Mouse (Mus musculus): ENCODE measurements around the gene Crybb2.

Crybb2 gene

GRCm38 (mm10) chr5:113090077-113090690 lies 20.3 kb upstream of the Crybb2 start:
- DNase-seq (ENCODE audit: low spot score): no peak

- no peak for DNase-seq (ENCODE audit: low spot score)
Measured at GRCm38 (mm10) chr5:113087465-113087864, 17.5 kb upstream of the Crybb2 start.

GRCm38 (mm10) chr5:113086990-113087389 lies 17.1 kb upstream of the Crybb2 start:
- no peak for DNase-seq (ENCODE audit: low spot score)

DNA sequence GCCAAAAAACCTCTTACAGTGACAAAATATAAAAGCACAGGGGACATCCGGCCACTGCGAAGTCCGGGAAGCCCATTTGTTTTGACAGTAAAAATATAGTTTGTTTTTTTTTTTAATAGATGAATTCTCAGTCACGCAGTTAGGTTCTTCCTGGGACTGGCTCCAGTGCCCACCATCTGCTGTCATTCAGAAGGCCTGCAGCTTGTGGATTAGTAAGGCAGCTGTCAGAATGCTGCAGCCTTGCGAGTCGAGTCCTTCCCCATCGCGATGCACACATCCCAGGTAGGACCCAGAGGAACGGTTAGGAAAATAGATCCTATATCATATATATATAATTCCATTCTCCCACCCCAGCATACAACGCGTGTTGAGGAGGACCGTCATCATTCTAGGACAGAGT lies 16.5 kb upstream of the Crybb2 start:
- DNase-seq (ENCODE audit: low spot score): no peak

- no peak for DNase-seq (ENCODE audit: low spot score)
Measured at GRCm38 (mm10) chr5:113085931-113086330, 16.0 kb upstream of the Crybb2 start.

- DNase-seq (ENCODE audit: low spot score): no peak
Measured at GRCm38 (mm10) chr5:113084309-113084708, 14.4 kb upstream of the Crybb2 start.

DNA sequence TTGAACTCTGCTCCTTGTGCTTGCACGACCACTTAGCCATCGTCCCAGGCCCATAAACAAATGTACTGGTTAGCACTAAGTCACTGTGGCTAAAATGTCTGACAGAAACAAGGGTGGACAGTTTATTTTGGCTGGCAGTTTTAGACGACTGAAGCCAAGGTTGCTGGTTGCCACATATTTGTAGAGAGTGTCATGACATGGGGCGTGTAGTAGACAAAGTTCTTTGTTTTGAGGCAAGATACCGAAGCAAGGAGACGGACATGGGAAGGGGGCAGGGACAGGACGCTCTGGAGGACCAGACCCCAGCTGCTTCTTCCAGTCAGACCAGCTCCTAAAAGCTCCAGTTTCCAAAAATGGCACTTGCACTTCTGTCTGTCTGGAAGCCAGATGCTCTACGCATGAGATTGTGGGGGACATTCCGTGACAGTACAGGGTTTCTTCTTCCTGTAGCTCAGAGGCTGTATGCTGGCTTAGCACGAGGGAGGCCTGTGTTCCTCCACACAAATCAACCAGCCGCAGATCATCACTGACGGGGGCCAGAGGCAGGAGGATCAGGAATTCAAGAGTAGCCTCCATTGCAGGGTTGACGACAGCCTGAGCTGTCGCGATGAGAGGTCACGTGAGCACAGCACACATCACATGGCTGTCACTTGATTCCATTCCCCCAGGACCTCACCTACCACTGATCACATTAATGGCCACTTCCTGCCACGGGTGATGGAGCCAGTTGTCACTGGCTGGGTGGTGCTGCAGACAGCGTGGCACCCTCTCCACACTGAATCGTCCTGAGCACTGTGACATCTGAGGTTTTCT lies 12.6 kb upstream of the Crybb2 start:
- no peak for DNase-seq (ENCODE audit: low spot score)

DNA sequence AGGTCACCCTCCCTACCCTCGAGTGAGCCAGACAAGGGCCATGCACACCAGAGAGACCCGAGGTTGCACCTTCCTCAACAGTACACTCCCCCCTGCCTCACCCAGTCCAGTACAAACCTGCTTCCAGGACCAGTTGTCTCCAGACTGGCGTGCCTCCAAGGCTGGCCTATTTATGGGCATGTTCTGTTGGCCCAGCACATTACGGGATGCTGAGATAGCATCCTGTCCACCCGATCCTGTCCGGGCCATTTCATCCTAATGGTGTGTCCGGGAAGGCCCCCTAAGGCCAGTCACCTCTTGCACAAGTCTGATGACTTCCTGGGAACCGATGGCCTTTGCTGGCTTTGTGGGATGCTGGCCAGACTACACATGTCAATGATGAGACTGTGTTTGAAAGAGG lies 11.5 kb upstream of the Crybb2 start, which contains the start of gene Crybb3:
Gene Crybb3, minus strand, starts transcription at position 146 of the 400 bp plus-strand sequence.
- DNase-seq (ENCODE audit: low spot score): no peak

GRCm38 (mm10) chr5:113081020-113081419 lies 11.1 kb upstream of the Crybb2 start:
- DNase-seq (ENCODE audit: low spot score): no peak

DNA sequence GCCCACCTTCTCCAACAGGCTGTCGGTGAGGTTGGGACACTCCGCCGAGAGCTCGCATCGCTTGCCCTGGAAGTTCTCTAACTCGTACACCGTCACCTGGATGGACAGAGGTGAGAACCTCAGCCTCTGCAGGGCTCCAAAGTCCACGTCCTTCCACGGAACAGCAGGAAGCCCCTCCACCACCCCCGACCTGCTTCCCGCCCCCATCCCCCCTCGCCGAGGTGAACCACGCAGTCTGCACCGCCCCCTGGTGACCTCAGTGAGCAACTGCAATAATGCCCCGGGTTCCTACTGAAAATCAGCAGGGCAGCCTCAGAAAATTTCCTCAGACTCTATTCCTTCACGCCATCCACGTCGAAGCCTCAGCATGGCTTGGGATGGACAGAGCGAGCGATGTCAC lies 9.9 kb upstream of the Crybb2 start:
- DNase-seq (ENCODE audit: low spot score): no peak

DNA sequence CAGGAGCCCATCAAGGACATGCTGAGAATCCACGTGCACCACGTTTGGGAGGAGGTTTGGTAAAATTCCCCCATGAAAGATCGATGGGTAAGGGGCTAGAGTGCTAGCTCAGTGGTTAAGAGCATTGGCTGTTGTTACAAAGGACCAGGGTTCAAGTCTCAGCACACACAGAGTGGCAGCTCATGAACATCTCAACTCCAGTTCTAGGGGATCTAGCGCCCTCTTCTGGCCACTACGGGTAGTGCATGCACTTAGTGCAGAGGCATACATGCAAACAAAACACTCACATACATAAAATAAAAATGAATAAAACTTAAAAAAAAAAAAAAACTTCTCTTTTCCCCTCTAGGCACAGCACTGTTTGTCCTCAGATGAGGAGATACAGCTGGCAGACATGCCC lies 8.8 kb upstream of the Crybb2 start:
- no peak for DNase-seq (ENCODE audit: low spot score)

DNA sequence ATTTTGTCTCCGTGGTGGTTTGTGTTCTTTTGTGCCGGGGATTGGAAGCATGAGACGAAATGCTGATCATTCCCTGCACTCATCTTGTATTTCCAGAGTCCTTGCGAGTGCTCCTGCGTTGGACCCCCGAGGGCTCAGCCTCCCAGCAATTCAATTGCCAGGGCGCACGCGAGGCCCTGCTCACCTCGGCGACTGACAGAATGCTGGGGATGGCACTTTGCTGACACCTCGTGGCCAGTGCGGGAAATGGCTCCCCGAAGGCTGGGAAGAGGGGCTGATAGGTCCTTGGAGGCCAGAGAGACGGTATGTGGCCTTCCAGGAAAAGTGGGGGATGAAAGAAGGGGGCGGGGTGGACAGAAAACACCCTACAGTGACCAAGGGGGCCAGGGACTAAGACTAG lies 15.6 kb downstream of the Crybb2 start:
- peak; percentile 73 for DNase-seq (ENCODE audit: low spot score)

- no peak for DNase-seq (ENCODE audit: low spot score)
Measured at GRCm38 (mm10) chr5:113050581-113051185, 19.2 kb downstream of the Crybb2 start.

- DNase-seq (ENCODE audit: low spot score): no peak
Measured at GRCm38 (mm10) chr5:113049876-113050275, 20.0 kb downstream of the Crybb2 start.

- no peak for DNase-seq (ENCODE audit: low spot score)
Measured at GRCm38 (mm10) chr5:113045511-113046273, 24.2 kb downstream of the Crybb2 start.

- DNase-seq (ENCODE audit: low spot score): no peak
Measured at GRCm38 (mm10) chr5:113043531-113043930, 26.4 kb downstream of the Crybb2 start.

GRCm38 (mm10) chr5:113041567-113042071 lies 28.3 kb downstream of the Crybb2 start:
- DNase-seq (ENCODE audit: low spot score): no peak

DNA sequence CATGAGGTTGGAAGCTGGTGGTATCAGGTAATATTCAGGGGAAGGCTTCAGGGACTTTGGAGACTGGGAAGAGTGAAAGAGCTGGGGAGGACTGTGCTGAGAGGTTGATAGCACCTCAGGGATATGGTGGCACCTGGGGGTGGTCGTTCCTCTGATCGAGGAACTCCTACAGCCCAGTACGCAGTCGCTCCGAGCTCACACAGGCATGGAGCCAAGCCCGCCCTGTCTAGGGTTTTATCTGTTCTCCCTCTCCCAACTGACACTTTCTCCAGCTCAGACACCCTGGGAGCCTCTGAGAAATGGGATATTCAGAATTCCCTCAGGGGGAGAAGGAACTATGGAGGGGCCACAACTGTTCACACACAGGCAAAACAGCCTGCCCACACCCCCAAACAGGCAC lies 29.1 kb downstream of the Crybb2 start:
- DNase-seq (ENCODE audit: low spot score): no peak

DNA sequence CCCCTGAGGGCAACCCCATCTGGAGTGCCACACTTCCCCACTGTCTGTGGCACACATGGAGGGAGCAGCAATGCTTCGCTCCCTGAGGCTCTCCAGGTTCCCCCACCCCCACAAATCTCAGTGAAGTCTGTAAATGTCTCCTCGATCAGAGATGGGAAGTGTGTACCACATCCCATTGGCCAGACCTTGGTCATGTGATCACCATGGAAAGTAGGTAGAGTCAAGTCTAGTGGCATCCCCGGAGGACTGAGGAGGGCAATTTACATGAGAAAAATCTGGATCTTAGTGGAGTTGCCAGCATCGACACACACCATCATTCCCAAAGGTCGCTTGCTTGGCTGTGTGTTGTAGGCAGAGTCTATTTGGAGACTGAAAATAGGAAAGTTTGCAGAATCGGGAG lies 31.3 kb downstream of the Crybb2 start:
- no peak for DNase-seq (ENCODE audit: low spot score)

GRCm38 (mm10) chr5:113035094-113036047 lies 34.5 kb downstream of the Crybb2 start:
- no peak for DNase-seq (ENCODE audit: low spot score)

DNA sequence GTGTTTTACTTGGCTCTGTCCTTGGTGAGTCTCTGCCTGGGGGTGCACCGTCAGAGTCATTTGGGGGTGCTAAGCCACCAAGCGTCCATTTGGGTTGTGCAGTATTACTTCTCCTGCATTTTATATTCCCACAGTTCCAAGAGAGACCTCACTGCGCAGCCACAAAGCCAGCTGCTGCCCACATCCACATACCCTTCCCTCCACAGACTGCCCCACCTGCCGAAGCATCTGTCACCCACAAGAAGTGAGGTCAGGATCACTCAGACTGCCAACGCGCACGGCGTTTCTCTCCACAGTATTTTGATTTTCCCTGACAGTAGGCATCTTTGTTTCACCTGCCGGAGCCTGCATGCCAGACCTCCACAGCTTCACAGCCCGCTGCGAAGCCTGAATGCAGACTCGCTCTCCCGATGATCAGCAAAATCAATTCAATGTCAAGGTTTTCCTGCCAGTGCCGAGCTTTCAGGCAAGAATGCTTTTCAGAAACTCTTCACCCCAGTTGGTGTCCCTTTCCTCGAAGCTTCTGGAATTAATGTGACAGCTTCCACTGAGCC lies 38.6 kb downstream of the Crybb2 start:
- DNase-seq (ENCODE audit: low spot score): no peak
